Mouse (Mus musculus) retina, postnatal 7 days (tissue): ENCODE data around the gene Zfp319.
A peak's percentile ranks its signal among the peaks of the same experiment; 100 is the strongest.

Experiments used
- DNase-seq: peaks from one replicate; pipeline ENCODE4 v3.0.0-alpha.2; 2012; ENCODE audit warnings: low read depth, low spot score

The Zfp319 gene

DNA sequence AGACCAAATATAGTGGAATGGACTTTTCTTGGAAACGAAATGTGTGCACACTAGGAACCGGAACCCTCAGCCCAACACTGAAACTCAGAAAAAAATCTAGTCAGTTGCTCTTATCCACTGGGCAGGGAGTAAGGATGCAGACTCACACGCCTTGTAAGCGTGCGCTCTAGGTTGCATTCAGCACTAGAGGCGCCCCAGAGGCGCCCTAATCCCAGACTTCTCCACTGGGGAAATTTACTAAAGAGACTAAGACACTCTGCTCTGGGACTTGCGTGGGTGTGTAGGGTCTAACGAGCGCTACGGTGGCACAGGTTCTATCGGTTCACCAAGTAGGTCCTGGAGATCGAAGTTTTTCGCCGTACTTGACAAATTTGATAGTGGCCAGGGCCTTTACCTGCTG lies 19.7 kb upstream of the Zfp319 start:
- no peak for DNase-seq

GRCm38 (mm10) chr8:95348811-95349630 lies 17.3 kb upstream of the Zfp319 start:
- DNase-seq: no peak

GRCm38 (mm10) chr8:95348356-95348755 lies 16.6 kb upstream of the Zfp319 start:
- DNase-seq: no peak

- peak; percentile 72 for DNase-seq
Measured at GRCm38 (mm10) chr8:95346643-95347545, 15.1 kb upstream of the Zfp319 start.

DNA sequence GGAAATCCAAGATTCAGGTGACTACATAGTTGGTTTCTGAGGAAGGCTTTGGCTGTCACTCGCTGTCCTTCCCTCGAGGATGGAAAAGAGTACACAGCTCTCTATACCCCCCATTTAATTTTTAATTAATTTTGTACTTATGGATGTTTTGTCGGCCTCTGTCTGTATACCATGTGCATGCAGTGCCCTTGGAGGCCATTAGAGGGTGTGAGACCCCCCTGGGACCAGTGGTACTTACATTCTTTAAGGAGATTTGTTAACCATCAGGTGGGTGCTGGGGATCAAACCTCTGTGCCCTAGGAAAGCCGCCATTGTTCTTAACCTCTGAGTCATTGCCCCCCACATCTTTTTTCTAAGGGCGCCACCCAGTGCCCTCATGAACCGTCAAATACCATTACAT lies 12.9 kb upstream of the Zfp319 start:
- DNase-seq: no peak

DNA sequence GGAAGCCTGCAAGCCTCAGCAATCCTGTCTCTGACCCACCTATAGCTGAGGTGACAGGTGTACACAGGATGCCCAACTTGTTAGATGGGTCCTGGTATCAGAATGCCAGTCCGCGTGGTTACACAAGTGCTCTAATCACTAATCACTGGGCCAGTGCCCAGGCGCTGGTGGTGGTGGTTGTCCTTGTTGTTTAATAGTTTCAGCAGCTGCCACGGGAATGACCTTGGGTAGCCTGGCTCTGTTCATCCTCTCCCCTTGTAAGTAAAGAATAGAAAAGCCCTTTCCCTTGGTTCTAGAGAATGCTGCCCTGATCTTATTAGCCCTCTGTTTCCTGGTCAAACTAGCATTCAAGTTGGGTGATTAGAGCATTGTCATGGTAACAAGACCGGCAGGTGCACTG lies 10.0 kb upstream of the Zfp319 start:
- DNase-seq: no peak

DNA sequence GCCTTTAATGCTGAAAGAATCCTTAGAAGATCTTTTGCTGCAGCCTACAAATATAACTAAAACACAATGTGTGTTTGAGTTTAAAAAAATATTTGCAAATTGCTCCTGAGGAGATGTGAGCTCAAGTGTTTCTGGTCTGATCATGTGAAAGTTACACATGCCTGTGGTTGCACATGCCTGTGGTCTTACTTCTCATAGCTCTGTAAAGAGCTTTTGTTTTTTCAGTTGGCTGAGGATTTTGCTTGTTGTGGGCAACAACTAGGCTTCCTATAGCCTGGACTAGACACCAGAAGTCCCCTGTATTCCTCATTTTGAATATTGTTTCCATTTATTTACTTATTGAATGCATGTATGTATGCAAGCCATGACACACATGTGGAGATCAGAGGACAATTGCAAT lies 4.6 kb upstream of the Zfp319 start:
- no peak for DNase-seq

- DNase-seq: no peak
Measured at GRCm38 (mm10) chr8:95335706-95336105, 4.0 kb upstream of the Zfp319 start.

- no peak for DNase-seq
Measured at GRCm38 (mm10) chr8:95332437-95333199, 868 bp upstream of the Zfp319 start.

- DNase-seq: no peak
Measured at GRCm38 (mm10) chr8:95331156-95331719, 512 bp downstream of the Zfp319 start.

DNA sequence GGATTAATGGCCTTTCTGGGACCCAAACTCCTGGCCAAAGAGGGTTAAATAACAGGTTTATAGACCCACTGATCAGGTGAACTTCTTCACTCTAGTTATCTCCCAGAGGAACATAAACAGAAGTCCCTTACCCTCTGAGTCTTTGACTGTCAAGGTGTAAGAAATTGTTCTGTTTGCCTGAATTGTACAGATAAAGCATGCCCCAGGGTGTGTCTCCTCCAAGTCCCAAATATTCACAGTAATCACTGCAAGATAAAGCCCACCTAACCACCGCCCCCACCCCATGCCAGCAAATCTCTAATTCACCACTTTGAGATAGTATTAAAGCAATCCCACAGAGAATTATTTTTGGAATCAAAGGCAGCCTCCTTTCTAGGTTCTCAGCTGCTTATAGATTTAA lies 1.4 kb downstream of the Zfp319 start:
- DNase-seq: no peak

- no peak for DNase-seq
Measured at GRCm38 (mm10) chr8:95327866-95328465, 3.8 kb downstream of the Zfp319 start.

GRCm38 (mm10) chr8:95326822-95327221 lies 4.9 kb downstream of the Zfp319 start:
- DNase-seq: no peak

DNA sequence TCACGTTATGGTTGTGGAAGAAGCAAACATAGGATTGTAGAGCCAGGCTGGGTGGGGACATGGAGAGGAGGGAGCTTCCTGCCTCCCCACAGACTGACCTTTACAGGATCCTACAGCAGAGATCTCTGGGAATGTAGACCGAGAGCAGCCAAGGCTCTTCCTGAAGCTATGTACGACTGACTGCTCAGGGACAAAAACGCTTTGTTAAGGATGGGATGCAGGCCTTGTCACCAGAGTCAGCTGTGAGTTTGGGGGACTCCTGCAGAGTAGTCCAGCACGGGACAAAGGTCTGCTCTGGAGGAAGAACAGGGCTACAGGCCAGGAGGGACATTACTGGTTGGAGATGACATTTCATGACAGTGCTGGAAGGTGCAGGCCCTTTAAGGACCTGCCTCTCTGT lies 7.1 kb downstream of the Zfp319 start:
- no peak for DNase-seq

GRCm38 (mm10) chr8:95323201-95323600 lies 8.5 kb downstream of the Zfp319 start:
- DNase-seq: no peak

DNA sequence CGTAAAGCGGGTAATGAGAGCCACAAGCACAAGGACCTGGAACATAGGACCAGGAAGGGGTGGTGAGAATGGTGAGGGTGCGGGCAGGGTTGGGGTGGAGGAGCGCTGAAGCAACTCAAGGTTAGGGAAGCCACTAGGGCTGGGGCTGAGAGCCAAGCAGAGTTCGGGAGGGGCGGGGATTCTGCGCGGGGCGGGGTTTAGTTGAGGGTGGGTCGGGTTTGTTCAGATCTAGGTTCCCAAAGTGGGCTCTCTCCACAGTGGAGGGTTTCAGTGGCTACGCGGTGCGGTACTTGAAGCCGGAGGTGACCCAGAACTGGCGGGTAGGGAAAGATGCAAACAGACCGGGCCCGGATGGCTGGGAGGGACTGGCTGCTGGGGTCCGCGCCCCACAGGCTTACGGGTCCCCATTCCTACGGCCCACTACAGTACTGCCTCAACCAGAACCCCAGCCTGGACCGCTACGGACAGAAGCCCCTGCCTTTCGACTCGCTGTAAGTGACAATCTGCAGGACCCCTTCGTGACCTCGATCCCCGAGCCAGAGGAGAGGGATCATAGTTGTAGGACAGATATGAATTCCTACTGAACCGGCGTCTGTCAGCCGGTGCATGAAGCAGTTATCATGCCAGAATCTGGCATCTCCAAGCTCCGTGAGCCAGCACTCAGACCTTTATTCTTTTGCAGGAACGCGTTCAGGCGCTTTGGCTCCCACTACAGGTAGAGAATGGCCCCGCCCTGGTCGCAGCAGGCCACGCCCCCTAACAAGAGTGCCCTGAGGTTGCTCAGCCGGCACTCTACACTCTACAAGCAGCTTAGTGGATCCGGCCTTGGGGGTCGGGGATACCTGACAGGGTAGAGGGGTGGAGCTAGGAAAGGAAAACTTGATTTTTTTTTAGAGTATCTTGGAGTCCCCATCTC lies 11.3 kb downstream of the Zfp319 start:
- peak; percentile 58 for DNase-seq

- DNase-seq: no peak
Measured at GRCm38 (mm10) chr8:95315350-95315749, 16.4 kb downstream of the Zfp319 start.

DNA sequence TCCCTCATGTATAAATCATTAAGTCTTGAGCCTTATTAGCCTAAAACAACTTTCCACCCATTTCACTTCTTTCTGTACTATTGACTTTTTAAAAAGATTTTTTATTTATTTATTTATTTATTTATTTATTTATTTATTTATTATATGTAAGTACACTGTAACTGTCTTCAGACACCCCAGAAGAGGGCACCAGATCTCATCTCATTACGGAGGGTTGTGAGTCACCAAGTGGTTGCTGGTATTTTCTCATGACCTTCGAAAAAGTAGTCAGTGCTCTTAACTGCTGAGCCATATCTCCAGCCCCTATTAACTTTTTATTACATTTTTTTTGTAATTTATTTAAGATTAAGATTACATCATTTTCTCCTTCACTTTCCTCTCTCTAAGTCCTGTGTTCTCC lies 17.0 kb downstream of the Zfp319 start:
- no peak for DNase-seq

DNA sequence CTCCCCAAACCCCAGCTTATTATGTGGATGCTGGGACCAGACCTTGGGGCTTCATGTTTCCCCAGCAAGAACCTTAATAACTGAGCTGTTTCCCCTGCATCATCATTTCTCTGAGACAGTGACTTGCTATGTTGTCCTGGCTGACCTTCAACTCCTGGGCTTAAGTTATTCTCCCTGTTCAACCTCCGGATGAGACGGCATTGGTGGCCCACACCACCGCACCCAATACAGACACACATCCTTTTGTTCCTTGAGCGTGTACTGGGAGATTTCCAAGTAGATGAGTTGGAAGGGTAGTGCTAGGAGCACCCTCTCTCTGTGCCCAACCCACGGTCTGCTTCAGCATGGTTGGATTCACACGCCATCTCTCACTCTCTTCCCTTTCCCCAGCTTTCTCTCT lies 17.9 kb downstream of the Zfp319 start:
- DNase-seq: no peak

- DNase-seq: peak; percentile 33
Measured at GRCm38 (mm10) chr8:95312836-95313235, 18.9 kb downstream of the Zfp319 start.
